Mouse (Mus musculus): ENCODE results near the gene Syce2. TPM values are rescaled to one million over a fixed set of nuclear protein-coding genes. Genes with fewer than 3 reads are reported as not detected.
A peak's percentile ranks its signal among the peaks of the same experiment; 100 is the strongest.
"Not testable (repeated sequence)": the region's sequence is repeated elsewhere in the genome, so short reads cannot be mapped to it uniquely, and the experiment has no call there.

Syce2 gene
- polyA plus RNA-seq, 1 experiment from 2014 or later, result 63.7 TPM

GRCm38 (mm10) chr8:84907493-84907892 lies 35.6 kb downstream of the Syce2 start:
- H3K4me1 ChIP-seq, result peaks cover 20% of the 10 kb centered on the region
- H3K27ac ChIP-seq, result no peak overlapping the region
- no peak overlapping the region for H3K9ac ChIP-seq
- no peak for ATAC-seq (ENCODE audit: insufficient read depth, low FRiP score, low read depth)
- no peaks in the 10 kb centered on the region for H3K36me3 ChIP-seq
- WGBS, result 69% methylated on average over 8 of the region's 8 CpGs
- H3K4me3 ChIP-seq (replicated peaks), result no peak overlapping the region
- H3K27me3 ChIP-seq (replicated peaks), result peaks cover 20% of the 10 kb centered on the region
- no peaks in the 10 kb centered on the region for H3K9me3 ChIP-seq
- H3K4me2 ChIP-seq, result no peak overlapping the region

- H3K9ac ChIP-seq; H3K27ac ChIP-seq; H3K9me3 ChIP-seq; ATAC-seq (ENCODE audit: insufficient read depth, low FRiP score, low read depth); H3K36me3 ChIP-seq: not testable (repeated sequence)
- WGBS, result 25% methylated on average over 7 of the region's 7 CpGs
- peak overlapping the region; percentile 59 for H3K4me3 ChIP-seq (replicated peaks)
- H3K27me3 ChIP-seq (replicated peaks), result peaks cover 25% of the 10 kb centered on the region
- peaks cover 21% of the 10 kb centered on the region for H3K4me1 ChIP-seq
- peak overlapping the region; percentile 92 for H3K4me2 ChIP-seq
These were observed 36.1 kb downstream of the Syce2 start for GRCm38 (mm10) chr8:84907979-84908378.

- under 1% methylated on average over 45 of the region's 45 CpGs for WGBS
- Histone ChIP-seq H3K4me1 (peaks cover 17% of the 10 kb centered on the region), H3K27ac (no peak within 1 kb of the TSS)
These were observed 36.7 kb downstream of the Syce2 start, which contains the start of gene Dnase2a for GRCm38 (mm10) chr8:84908421-84909161. Gene Dnase2a, plus strand, starts transcription at chr8:84908560.

GRCm38 (mm10) chr8:84909162-84909767 lies 37.4 kb downstream of the Syce2 start:
- Histone ChIP-seq H3K9me3 (peaks cover 3% of the 10 kb centered on the region; the same call in 1 of the 2 replicates), H3K4me3 (replicated peaks) (peak overlapping the region; percentile 59), H3K36me3 (no peaks in the 10 kb centered on the region), H3K4me2 (peak overlapping the region; percentile 92), H3K9ac (peak overlapping the region; percentile 71), H3K27me3 (replicated peaks) (peaks cover 27% of the 10 kb centered on the region), H3K4me1 (peaks cover 15% of the 10 kb centered on the region), H3K27ac (no peak overlapping the region)
- ATAC-seq (ENCODE audit: insufficient read depth, low FRiP score, low read depth), result no peak; the same call in 1 of the 2 replicates
- WGBS, result 48% methylated on average over 20 of the region's 20 CpGs

More at GRCm38 (mm10) chr8:84908421-84909161, 36.7 kb downstream of the Syce2 start, which contains the start of gene Dnase2a:
- peak; percentile 92 for ATAC-seq (ENCODE audit: insufficient read depth, low FRiP score, low read depth)
- H3K36me3 ChIP-seq, result no peaks in the 10 kb centered on the region
- H3K27me3 ChIP-seq (replicated peaks), result peaks cover 27% of the 10 kb centered on the region
- peak within 1 kb of the TSS; percentile 71 for H3K9ac ChIP-seq
- peak within 1 kb of the TSS; percentile 92 for H3K4me2 ChIP-seq
- H3K4me3 ChIP-seq (replicated peaks), result peak within 1 kb of the TSS; percentile 59
- no peaks in the 10 kb centered on the region for H3K9me3 ChIP-seq

GRCm38 (mm10) chr8:84909949-84910348 lies 38.0 kb downstream of the Syce2 start:
- Histone ChIP-seq H3K9me3 (peaks cover 3% of the 10 kb centered on the region; the same call in 1 of the 2 replicates), H3K4me1 (peaks cover 15% of the 10 kb centered on the region), H3K27me3 (replicated peaks) (peaks cover 27% of the 10 kb centered on the region), H3K27ac (no peak overlapping the region), H3K9ac (no peak overlapping the region), H3K4me3 (replicated peaks) (no peak overlapping the region), H3K4me2 (no peak overlapping the region), H3K36me3 (no peaks in the 10 kb centered on the region)
- ATAC-seq (ENCODE audit: insufficient read depth, low FRiP score, low read depth), result no peak
- WGBS, result 69% methylated on average over 5 of the region's 5 CpGs

GRCm38 (mm10) chr8:84910551-84910950 lies 38.6 kb downstream of the Syce2 start:
- no peak overlapping the region for H3K4me3 ChIP-seq (replicated peaks)
- ATAC-seq (ENCODE audit: insufficient read depth, low FRiP score, low read depth), result no peak
- no peak overlapping the region for H3K4me2 ChIP-seq
- peaks cover 3% of the 10 kb centered on the region; the same call in 1 of the 2 replicates for H3K9me3 ChIP-seq
- peaks cover 27% of the 10 kb centered on the region for H3K27me3 ChIP-seq (replicated peaks)
- 83% methylated on average over 6 of the region's 6 CpGs for WGBS
- H3K27ac ChIP-seq, result no peak overlapping the region
- H3K9ac ChIP-seq, result no peak overlapping the region
- peaks cover 15% of the 10 kb centered on the region for H3K4me1 ChIP-seq
- no peaks in the 10 kb centered on the region for H3K36me3 ChIP-seq

- H3K36me3 ChIP-seq, result no peaks in the 10 kb centered on the region
- H3K9ac ChIP-seq, result no peak overlapping the region
- ATAC-seq (ENCODE audit: insufficient read depth, low FRiP score, low read depth), result no peak
- H3K4me3 ChIP-seq (replicated peaks), result no peak overlapping the region
- H3K4me1 ChIP-seq, result peaks cover 15% of the 10 kb centered on the region
- WGBS, result 86% methylated on average over 9 of the region's 9 CpGs
- H3K27ac ChIP-seq, result no peak overlapping the region
- H3K4me2 ChIP-seq, result peak overlapping the region; percentile 93; the same call in 1 of the 2 replicates
- peaks cover 27% of the 10 kb centered on the region for H3K27me3 ChIP-seq (replicated peaks)
- peaks cover 3% of the 10 kb centered on the region; the same call in 1 of the 2 replicates for H3K9me3 ChIP-seq
These were observed 39.9 kb downstream of the Syce2 start for GRCm38 (mm10) chr8:84911854-84912253.

- Histone ChIP-seq H3K4me3 (replicated peaks) (peak overlapping the region; percentile 48), H3K36me3 (no peaks in the 10 kb centered on the region), H3K27ac (no peak overlapping the region), H3K9ac (no peak overlapping the region), H3K9me3 (peaks cover 3% of the 10 kb centered on the region; the same call in 1 of the 2 replicates), H3K27me3 (replicated peaks) (peaks cover 27% of the 10 kb centered on the region), H3K4me2 (peak overlapping the region; percentile 93), H3K4me1 (peaks cover 15% of the 10 kb centered on the region)
- ATAC-seq (ENCODE audit: insufficient read depth, low FRiP score, low read depth), result no peak
- 23% methylated on average over 27 of the region's 27 CpGs for WGBS
These were observed 40.5 kb downstream of the Syce2 start for GRCm38 (mm10) chr8:84912391-84912790.

- peak overlapping the region; percentile 48 for H3K4me3 ChIP-seq (replicated peaks)
- WGBS, result 1% methylated on average over 55 of the region's 55 CpGs
- H3K9ac ChIP-seq, result 0 out of 2 replicates have a peak overlapping the region, but pooled peaks have one; percentile 3
- H3K9me3 ChIP-seq, result peaks cover 3% of the 10 kb centered on the region; the same call in 1 of the 2 replicates
- no peaks in the 10 kb centered on the region for H3K36me3 ChIP-seq
- H3K4me2 ChIP-seq, result peak overlapping the region; percentile 93
- peaks cover 15% of the 10 kb centered on the region for H3K4me1 ChIP-seq
- H3K27ac ChIP-seq, result no peak overlapping the region; the same call in 1 of the 2 replicates
- H3K27me3 ChIP-seq (replicated peaks), result peaks cover 27% of the 10 kb centered on the region
- ATAC-seq (ENCODE audit: insufficient read depth, low FRiP score, low read depth), result peak; percentile 74
These were observed 41.1 kb downstream of the Syce2 start for GRCm38 (mm10) chr8:84912895-84913501.

- Histone ChIP-seq H3K4me2 (peak overlapping the region; percentile 93), H3K27me3 (replicated peaks) (peaks cover 27% of the 10 kb centered on the region), H3K9ac (no peak overlapping the region), H3K9me3 (peaks cover 3% of the 10 kb centered on the region; the same call in 1 of the 2 replicates), H3K27ac (no peak overlapping the region; the same call in 1 of the 2 replicates), H3K36me3 (no peaks in the 10 kb centered on the region), H3K4me1 (peaks cover 15% of the 10 kb centered on the region), H3K4me3 (replicated peaks) (peak overlapping the region; percentile 48)
- WGBS, result 10% methylated on average over 9 of the region's 9 CpGs
- no peak for ATAC-seq (ENCODE audit: insufficient read depth, low FRiP score, low read depth)
These were observed 41.6 kb downstream of the Syce2 start for GRCm38 (mm10) chr8:84913502-84913900.

GRCm38 (mm10) chr8:84913960-84914359 lies 42.0 kb downstream of the Syce2 start:
- Histone ChIP-seq H3K4me1 (peaks cover 12% of the 10 kb centered on the region), H3K27ac (no peak overlapping the region), H3K36me3 (no peaks in the 10 kb centered on the region), H3K4me2 (peak overlapping the region; percentile 93), H3K9ac (no peak overlapping the region), H3K27me3 (replicated peaks) (peaks cover 27% of the 10 kb centered on the region), H3K9me3 (peaks cover 3% of the 10 kb centered on the region; the same call in 1 of the 2 replicates), H3K4me3 (replicated peaks) (no peak overlapping the region)
- no peak for ATAC-seq (ENCODE audit: insufficient read depth, low FRiP score, low read depth)
- 34% methylated on average over 4 of the region's 4 CpGs for WGBS
